Mouse (Mus musculus): ENCODE data around the gene 5530401A14Rik. TPM values are rescaled to one million over a fixed set of nuclear protein-coding genes. Genes with fewer than 3 reads are reported as not detected.
A peak's percentile ranks its signal among the peaks of the same experiment; 100 is the strongest.

The 5530401A14Rik gene
- total RNA-seq, 4 experiments from 2014 or later = 0.17 to 0.19 TPM; not detected in 2

DNA sequence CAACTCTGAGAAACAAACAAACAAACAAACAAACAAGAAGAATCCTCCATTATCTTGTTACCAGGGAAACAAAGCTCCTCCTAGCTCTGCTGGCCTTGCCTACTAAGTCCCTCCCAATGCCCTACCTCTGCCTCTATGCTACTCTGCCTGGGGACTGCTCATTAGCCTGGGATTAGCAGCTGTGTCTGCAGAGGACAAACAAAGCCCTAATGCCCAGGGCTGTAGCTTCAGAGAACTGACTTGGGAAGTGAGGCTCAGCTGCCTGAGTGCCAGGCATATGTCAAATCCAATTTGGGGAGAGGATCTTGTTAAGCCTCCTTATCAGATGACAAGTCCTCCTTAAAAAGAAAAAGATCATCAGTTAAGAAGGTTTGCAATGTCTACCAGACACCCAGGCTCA lies 65.9 kb downstream of the 5530401A14Rik start:
- DNase-seq (ENCODE audit: low spot score) = no peak

DNA sequence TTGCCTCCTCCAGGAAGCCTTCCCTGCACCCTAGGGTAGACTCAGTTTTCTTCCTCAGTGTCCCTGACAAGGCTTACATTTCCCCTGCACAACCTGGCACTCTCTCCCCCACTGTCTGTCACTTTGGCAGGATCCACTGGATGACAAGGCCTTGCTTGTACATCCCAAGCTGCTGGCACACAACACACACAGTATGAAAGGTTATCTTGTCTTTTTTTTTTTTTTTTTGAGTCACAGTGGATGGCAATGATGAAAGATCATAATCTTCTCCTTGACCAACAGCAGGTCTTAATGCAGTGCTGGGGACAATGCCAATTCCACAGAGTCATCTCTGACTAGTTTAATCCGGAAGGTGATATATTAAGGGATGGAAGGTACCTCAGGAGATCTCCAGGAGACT lies 77.0 kb downstream of the 5530401A14Rik start:
- no peak for DNase-seq (ENCODE audit: low spot score)

DNA sequence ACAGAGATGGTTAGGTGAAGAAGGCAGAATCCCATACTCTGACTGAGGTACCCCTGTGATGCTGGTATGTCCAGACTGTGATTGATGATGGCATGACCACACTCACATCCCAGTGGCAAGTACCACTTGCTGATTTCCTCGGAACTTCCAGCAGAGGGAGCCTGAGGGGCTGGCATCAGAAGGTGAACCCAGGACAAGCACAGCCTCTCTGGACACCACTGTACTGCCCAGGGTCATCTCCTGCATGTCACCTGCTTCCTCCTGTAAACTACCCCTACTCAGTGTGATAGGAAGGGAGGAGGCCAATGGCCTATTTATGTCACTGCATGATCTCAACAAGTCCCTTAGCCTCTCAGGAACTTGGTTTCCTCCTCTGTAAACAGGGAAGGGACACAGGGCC lies 80.5 kb downstream of the 5530401A14Rik start:
- DNase-seq (ENCODE audit: low spot score) = peak; percentile 19

DNA sequence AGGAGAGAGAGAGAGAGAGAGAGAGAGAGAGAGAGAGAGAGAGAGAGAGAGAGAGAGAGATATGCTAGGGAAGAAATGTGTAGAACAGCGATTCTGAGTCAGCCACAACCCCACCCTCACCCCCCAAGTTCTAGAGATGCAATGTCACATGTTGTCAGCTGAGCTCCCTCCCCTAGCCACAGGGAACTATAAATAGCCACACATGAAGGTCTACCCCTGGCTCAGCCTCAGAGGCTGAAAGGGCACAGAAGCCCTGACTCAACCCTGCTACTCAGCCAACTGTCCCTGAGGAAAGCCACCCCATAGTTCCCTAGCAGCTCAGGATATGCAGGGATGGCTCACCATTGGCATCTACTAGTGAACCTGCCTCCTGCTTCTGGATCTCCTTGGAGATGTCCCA lies 81.7 kb downstream of the 5530401A14Rik start:
- peak; percentile 24 for DNase-seq (ENCODE audit: low spot score)

Other genes starting within 250 kb of the 5530401A14Rik start
- under 1 TPM in 1 of 4 experiments, not detected in 3; 0.08 TPM for gene Asic2, start 107.8 kb downstream of the 5530401A14Rik start, total RNA-seq (2022)
- gene Ccl2, start 174.9 kb downstream of the 5530401A14Rik start, total RNA-seq (2022) = 1 to 10 TPM in 3 of 4 experiments, under 1 TPM in 1; 0.69 to 2.7 (median 1.7) TPM
- gene Gm17268, start 177.9 kb downstream of the 5530401A14Rik start, total RNA-seq (2022) = not detected
- 1 to 10 TPM in 2 of 4 experiments, under 1 TPM in 1, not detected in 1; 0.57 to 1.3 (median 1.1) TPM for gene Ccl7, start 185.0 kb downstream of the 5530401A14Rik start, total RNA-seq (2022)
- gene Ccl11, start 197.2 kb downstream of the 5530401A14Rik start, total RNA-seq (2022) = 1 to 10 TPM; 2.4 to 5.2 (median 3.8) TPM
- gene Ccl12, start 241.2 kb downstream of the 5530401A14Rik start, total RNA-seq (2022) = 1 to 10 TPM in 2 of 4 experiments, under 1 TPM in 1, not detected in 1; 0.57 to 3.5 (median 1.3) TPM

All from heart, adult 8-10 months (tissue).